Mouse (Mus musculus) frontal cortex, adult (tissue): ENCODE data around the gene Zscan10.

Source experiments
- ATAC-seq: cut with Nextera tagmentation; 2 replicates; pipeline ENCODE4 v1.9.2; 2017; ENCODE audit warnings: mild to moderate bottlenecking, moderate library complexity, mixed read lengths; ENCODE audit not compliant: low TSS enrichment

The Zscan10 gene

DNA sequence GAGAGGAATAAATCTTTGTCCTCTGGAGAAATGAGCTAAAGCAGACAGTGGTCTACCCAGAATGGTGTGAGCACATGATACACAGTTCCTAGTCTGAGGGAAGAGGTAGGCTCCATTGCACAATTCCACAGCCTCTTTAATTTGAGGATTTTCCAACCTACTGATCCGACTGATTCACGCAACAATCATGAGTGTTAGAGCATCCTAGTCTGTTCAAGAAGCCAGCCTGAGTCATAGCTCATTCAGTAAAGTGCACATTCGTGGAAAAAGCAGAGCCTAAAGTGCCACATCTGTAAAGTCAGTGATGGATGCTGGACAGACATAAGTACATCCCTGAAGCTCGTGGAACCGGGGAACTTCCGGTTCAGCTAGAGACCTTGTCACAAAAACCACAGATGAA lies 50.7 kb downstream of the Zscan10 start:
- ATAC-seq = no peak

GRCm38 (mm10) chr17:23653324-23653723 lies 52.7 kb downstream of the Zscan10 start:
- ATAC-seq = no peak

GRCm38 (mm10) chr17:23654001-23654400 lies 53.3 kb downstream of the Zscan10 start:
- ATAC-seq = no peak

GRCm38 (mm10) chr17:23654410-23654809 lies 53.8 kb downstream of the Zscan10 start:
- ATAC-seq = no peak

- ATAC-seq = no peak
Observed at GRCm38 (mm10) chr17:23658450-23658849, 57.8 kb downstream of the Zscan10 start.

- ATAC-seq = no peak
Observed at GRCm38 (mm10) chr17:23660117-23660875, 59.6 kb downstream of the Zscan10 start, which contains the start of gene Bicdl2. Gene Bicdl2, plus strand, starts transcription at chr17:23660506.
